Mouse (Mus musculus): ENCODE data around the gene 5031439G07Rik. TPM values are rescaled to one million over a fixed set of nuclear protein-coding genes. Genes with fewer than 3 reads are reported as not detected.

Gene 5031439G07Rik
- polyA plus RNA-seq, 1 experiment: 20.8 TPM

DNA sequence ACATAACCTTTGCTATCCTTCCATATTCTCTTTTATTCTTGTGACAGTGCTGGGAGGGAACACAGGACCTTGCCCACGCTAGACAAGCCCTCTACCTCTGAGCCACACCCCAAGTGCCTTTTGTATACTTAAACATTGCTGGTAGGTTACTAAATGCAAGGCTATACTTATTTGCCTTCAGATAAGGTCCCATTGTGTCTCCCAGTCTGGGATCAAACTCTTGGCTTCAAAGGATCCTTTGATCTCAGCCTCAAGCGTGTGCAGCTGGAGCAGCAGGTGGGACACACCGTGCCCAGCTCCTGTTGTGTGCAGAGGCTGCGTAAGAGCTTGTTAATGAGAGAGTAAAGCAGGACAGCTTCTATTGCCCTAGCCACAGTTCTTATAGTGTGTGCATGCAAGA is 39.4 kb upstream of the 5031439G07Rik start:
- H3K27ac ChIP-seq (ENCODE audit: insufficient read depth, low read length): no peak overlapping the region
- H3K4me1 ChIP-seq (ENCODE audit: control insufficient read depth, insufficient read depth, low read length): no peaks in the 10 kb centered on the region
- no peak for TF ChIP-seq CTCF (IDR thresholded peaks at IDR 0.05; ENCODE audit: low read depth, low read length)
- no peak for TF ChIP-seq POLR2A (IDR thresholded peaks at IDR 0.05; ENCODE audit: insufficient read depth, low read length)
- no peak for TF ChIP-seq EP300 (IDR thresholded peaks at IDR 0.05; ENCODE audit: insufficient read depth, low read depth, low read length)
- no peaks in the 10 kb centered on the region for H3K9me3 ChIP-seq (replicated peaks; ENCODE audit: control insufficient read depth, insufficient read depth, low read length, poor library complexity, severe bottlenecking)
- H3K4me3 ChIP-seq (ENCODE audit: low read depth, low read length): no peak overlapping the region
- no peaks in the 10 kb centered on the region for H3K36me3 ChIP-seq (ENCODE audit: control insufficient read depth, insufficient read depth, low read length, poor library complexity, severe bottlenecking)
- no peaks in the 10 kb centered on the region for H3K27me3 ChIP-seq (ENCODE audit: control insufficient read depth, insufficient read depth, low read length, poor library complexity, severe bottlenecking)
- no peak overlapping the region for H3K9ac ChIP-seq (ENCODE audit: low read depth, poor library complexity, severe bottlenecking)

DNA sequence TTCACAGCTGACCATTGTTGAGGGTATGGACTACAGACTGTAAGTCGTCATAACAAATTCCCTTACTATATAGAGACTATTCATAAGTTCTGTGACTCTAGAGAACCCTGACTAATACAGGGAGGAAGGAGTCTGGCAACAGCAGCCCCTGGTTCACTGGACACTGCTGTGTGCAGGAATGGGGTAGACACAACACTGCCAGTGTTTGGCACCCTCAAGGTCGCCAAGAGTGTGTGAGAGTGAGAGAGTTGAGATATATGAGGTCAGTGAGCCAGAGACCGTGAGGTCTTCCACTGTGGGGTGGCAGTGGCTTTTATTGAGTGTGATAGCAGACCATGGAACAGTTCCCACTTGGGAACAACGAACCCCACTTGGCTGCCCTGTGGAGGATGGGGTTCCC is 37.8 kb upstream of the 5031439G07Rik start:
- Histone ChIP-seq H3K9ac (ENCODE audit: low read depth, poor library complexity, severe bottlenecking) (no peak overlapping the region), H3K9me3 (replicated peaks; ENCODE audit: control insufficient read depth, insufficient read depth, low read length, poor library complexity, severe bottlenecking) (no peaks in the 10 kb centered on the region), H3K36me3 (ENCODE audit: control insufficient read depth, insufficient read depth, low read length, poor library complexity, severe bottlenecking) (no peaks in the 10 kb centered on the region), H3K27me3 (ENCODE audit: control insufficient read depth, insufficient read depth, low read length, poor library complexity, severe bottlenecking) (no peaks in the 10 kb centered on the region), H3K4me1 (ENCODE audit: control insufficient read depth, insufficient read depth, low read length) (no peaks in the 10 kb centered on the region), H3K27ac (ENCODE audit: insufficient read depth, low read length) (no peak overlapping the region), H3K4me3 (ENCODE audit: low read depth, low read length) (no peak overlapping the region)
- no peak for TF ChIP-seq CTCF (IDR thresholded peaks at IDR 0.05; ENCODE audit: low read depth, low read length)
- no peak for TF ChIP-seq EP300 (IDR thresholded peaks at IDR 0.05; ENCODE audit: insufficient read depth, low read depth, low read length)
- no peak for TF ChIP-seq POLR2A (IDR thresholded peaks at IDR 0.05; ENCODE audit: insufficient read depth, low read length)

DNA sequence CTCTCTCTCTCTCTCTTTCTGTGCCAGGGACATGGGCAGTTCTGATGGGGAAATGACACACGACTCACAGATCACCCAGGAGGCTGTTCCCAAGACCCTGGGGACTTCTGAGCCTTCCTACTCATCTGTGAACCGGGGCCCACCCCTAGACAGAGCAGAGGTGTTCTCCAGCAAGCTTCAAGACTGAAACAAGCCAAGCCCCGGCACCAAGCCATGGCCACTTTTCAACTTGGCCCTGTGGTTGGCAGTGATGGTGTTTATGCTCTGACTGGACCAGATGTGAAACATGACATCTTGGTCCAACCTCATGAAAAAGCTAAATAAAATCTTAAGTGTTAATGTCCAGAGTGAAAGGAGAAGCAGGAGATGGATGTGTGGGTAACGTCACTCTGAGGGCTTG is 33.9 kb upstream of the 5031439G07Rik start:
- no peaks in the 10 kb centered on the region for H3K27me3 ChIP-seq (ENCODE audit: control insufficient read depth, insufficient read depth, low read length, poor library complexity, severe bottlenecking)
- no peak overlapping the region for H3K9ac ChIP-seq (ENCODE audit: low read depth, poor library complexity, severe bottlenecking)
- no peaks in the 10 kb centered on the region for H3K9me3 ChIP-seq (replicated peaks; ENCODE audit: control insufficient read depth, insufficient read depth, low read length, poor library complexity, severe bottlenecking)
- H3K4me3 ChIP-seq (ENCODE audit: low read depth, low read length): no peak overlapping the region
- no peak overlapping the region for H3K27ac ChIP-seq (ENCODE audit: insufficient read depth, low read length)
- no peak for TF ChIP-seq EP300 (IDR thresholded peaks at IDR 0.05; ENCODE audit: insufficient read depth, low read depth, low read length)
- no peaks in the 10 kb centered on the region for H3K4me1 ChIP-seq (ENCODE audit: control insufficient read depth, insufficient read depth, low read length)
- no peaks in the 10 kb centered on the region for H3K36me3 ChIP-seq (ENCODE audit: control insufficient read depth, insufficient read depth, low read length, poor library complexity, severe bottlenecking)

DNA sequence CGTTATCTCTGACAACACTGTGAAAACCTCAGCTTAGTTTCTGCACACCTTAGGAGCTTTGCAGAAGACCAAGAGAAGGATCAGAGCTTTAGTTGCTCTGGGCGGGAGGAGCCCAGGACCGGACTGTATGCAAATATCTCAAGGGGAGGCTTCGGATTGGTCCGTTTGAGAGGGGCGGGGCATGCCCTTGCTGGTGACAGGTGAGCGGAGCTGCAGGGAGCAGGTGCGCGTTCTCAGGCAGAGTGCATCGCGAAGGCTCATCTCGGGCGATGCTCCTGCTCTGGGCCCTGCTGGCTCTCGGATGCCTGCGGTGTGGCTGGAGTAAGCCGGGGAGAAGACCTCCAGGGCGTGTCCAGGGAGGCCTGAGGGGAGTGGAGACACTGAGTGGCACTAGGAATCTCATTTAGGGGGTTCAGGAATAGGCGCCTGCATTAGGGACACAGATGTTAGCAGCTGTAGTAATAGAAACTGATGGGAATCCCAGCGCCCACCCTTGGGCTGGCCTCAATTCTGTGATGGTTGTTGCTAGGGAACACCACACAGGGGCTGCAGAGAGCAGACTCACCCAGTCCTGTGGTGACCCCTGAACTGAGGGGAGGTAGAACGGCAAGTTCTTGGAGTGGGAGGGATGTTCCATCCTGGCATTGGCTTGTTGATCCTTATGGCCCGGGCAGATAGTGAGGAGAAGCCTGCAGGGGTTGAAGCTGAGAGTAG is 28.8 kb upstream of the 5031439G07Rik start, which contains the start of gene Upk3a:
Gene Upk3a, plus strand, starts transcription at position 191 of the 714 bp plus-strand sequence.
- Histone ChIP-seq H3K4me3 (ENCODE audit: low read depth, low read length) (no peak within 1 kb of the TSS), H3K9ac (ENCODE audit: low read depth, poor library complexity, severe bottlenecking) (no peak within 1 kb of the TSS), H3K36me3 (ENCODE audit: control insufficient read depth, insufficient read depth, low read length, poor library complexity, severe bottlenecking) (no peaks in the 10 kb centered on the region), H3K27ac (ENCODE audit: insufficient read depth, low read length) (no peak within 1 kb of the TSS), H3K27me3 (ENCODE audit: control insufficient read depth, insufficient read depth, low read length, poor library complexity, severe bottlenecking) (no peaks in the 10 kb centered on the region), H3K4me1 (ENCODE audit: control insufficient read depth, insufficient read depth, low read length) (no peaks in the 10 kb centered on the region), H3K9me3 (replicated peaks; ENCODE audit: control insufficient read depth, insufficient read depth, low read length, poor library complexity, severe bottlenecking) (no peaks in the 10 kb centered on the region)
- TF ChIP-seq POLR2A (IDR thresholded peaks at IDR 0.05; ENCODE audit: insufficient read depth, low read length) (no peak), CTCF (IDR thresholded peaks at IDR 0.05; ENCODE audit: low read depth, low read length) (no peak), EP300 (IDR thresholded peaks at IDR 0.05; ENCODE audit: insufficient read depth, low read depth, low read length) (no peak)

DNA sequence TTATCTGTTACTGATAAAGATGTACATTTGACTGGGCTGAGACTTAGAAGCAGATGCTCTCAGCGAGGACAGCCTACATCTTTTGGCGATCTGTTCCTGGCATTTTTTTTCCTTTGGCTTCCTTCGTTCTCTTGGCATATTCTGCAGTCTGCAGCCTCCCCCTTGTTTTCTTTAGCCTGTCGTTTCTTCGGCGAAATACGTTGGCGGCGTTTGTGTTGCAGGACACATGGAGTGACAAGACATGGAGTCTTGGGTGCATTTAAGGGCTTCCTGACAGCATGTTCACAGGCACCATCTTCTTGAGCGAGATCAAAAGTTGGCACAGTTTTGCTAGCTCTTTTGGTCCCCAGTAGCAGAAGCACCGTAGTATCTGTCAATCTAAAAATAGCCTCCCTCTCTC is 27.4 kb upstream of the 5031439G07Rik start:
- H3K9ac ChIP-seq (ENCODE audit: low read depth, poor library complexity, severe bottlenecking): no peak overlapping the region
- TF ChIP-seq CTCF (IDR thresholded peaks at IDR 0.05; ENCODE audit: low read depth, low read length): no peak

DNA sequence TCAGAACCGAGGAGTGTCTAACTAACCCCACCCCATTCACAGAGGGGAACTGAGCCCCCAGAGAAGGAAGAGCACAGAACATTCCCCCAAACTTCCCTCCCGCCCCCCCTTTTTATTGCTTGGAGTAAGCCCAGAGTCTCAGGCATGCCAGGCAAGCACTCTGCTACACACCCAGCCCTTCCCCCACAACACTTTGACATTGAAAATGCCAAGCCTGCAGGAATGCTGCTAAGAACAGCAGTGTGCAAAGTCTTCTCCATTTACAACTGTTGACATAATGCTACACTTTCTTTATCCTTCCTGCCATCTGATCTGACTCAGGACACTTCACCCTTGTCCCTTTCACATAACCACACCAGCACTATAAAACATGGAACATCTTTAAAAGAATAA is 24.3 kb upstream of the 5031439G07Rik start:
- TF ChIP-seq POLR2A (IDR thresholded peaks at IDR 0.05; ENCODE audit: insufficient read depth, low read length): no peak
- no peak for TF ChIP-seq EP300 (IDR thresholded peaks at IDR 0.05; ENCODE audit: insufficient read depth, low read depth, low read length)
- Histone ChIP-seq H3K4me1 (ENCODE audit: control insufficient read depth, insufficient read depth, low read length) (no peaks in the 10 kb centered on the region), H3K36me3 (ENCODE audit: control insufficient read depth, insufficient read depth, low read length, poor library complexity, severe bottlenecking) (no peaks in the 10 kb centered on the region), H3K9ac (ENCODE audit: low read depth, poor library complexity, severe bottlenecking) (no peak overlapping the region), H3K4me3 (ENCODE audit: low read depth, low read length) (no peak overlapping the region), H3K27ac (ENCODE audit: insufficient read depth, low read length) (no peak overlapping the region), H3K27me3 (ENCODE audit: control insufficient read depth, insufficient read depth, low read length, poor library complexity, severe bottlenecking) (no peaks in the 10 kb centered on the region), H3K9me3 (replicated peaks; ENCODE audit: control insufficient read depth, insufficient read depth, low read length, poor library complexity, severe bottlenecking) (no peaks in the 10 kb centered on the region)

More for the DNA sequence above, 27.4 kb upstream of the 5031439G07Rik start:
- Histone ChIP-seq H3K4me3 (ENCODE audit: low read depth, low read length) (no peak overlapping the region), H3K36me3 (ENCODE audit: control insufficient read depth, insufficient read depth, low read length, poor library complexity, severe bottlenecking) (no peaks in the 10 kb centered on the region), H3K9me3 (replicated peaks; ENCODE audit: control insufficient read depth, insufficient read depth, low read length, poor library complexity, severe bottlenecking) (no peaks in the 10 kb centered on the region), H3K27ac (ENCODE audit: insufficient read depth, low read length) (no peak overlapping the region), H3K27me3 (ENCODE audit: control insufficient read depth, insufficient read depth, low read length, poor library complexity, severe bottlenecking) (no peaks in the 10 kb centered on the region), H3K4me1 (ENCODE audit: control insufficient read depth, insufficient read depth, low read length) (no peaks in the 10 kb centered on the region)

All from ES-Bruce4 (cell line).